Mouse (Mus musculus) neural tube, embryonic 13.5 days (tissue): ENCODE measurements around the gene Fzd1. TPM values are rescaled to one million over a fixed set of nuclear protein-coding genes. Genes with fewer than 3 reads are reported as not detected.

Experiments used
- ATAC-seq: fragments of 200-750 bp; cut with Nextera tagmentation; 2 replicates; pipeline ENCODE4 v1.8.0; 2017; ENCODE audit warnings: low read depth, mild to moderate bottlenecking, moderate TSS enrichment, moderate library complexity
- H3K27ac ChIP-seq: fragments of 300-500 bp; sonication (generic); replicated peaks from 2 replicates; pipeline ENCODE4 v1.5.1; 2015; ENCODE audit warnings: moderate library complexity, mild to moderate bottlenecking, inconsistent platforms
- H3K27me3 ChIP-seq: fragments of 300-500 bp; sonication (generic); 2 replicates; pipeline ENCODE4 v1.6.1; 2015; ENCODE audit warnings: mild to moderate bottlenecking, inconsistent platforms
- H3K36me3 ChIP-seq: fragments of 300-500 bp; sonication (generic); 2 replicates; pipeline ENCODE4 v1.6.1; 2015; ENCODE audit warnings: mild to moderate bottlenecking, inconsistent platforms
- H3K4me1 ChIP-seq: fragments of 300-500 bp; sonication (generic); replicated peaks from 2 replicates; pipeline ENCODE4 v1.6.1; 2015; ENCODE audit warnings: inconsistent platforms
- H3K4me2 ChIP-seq: fragments of 300-500 bp; sonication (generic); 2 replicates; pipeline ENCODE4 v1.6.1; 2015; ENCODE audit warnings: inconsistent platforms, mild to moderate bottlenecking, moderate library complexity
- H3K4me3 ChIP-seq: fragments of 300-500 bp; sonication (generic); 2 replicates; pipeline ENCODE4 v1.5.1; 2015; ENCODE audit warnings: mild to moderate bottlenecking, inconsistent platforms
- H3K9ac ChIP-seq: fragments of 300-500 bp; sonication (generic); 2 replicates; pipeline ENCODE4 v1.6.1; 2015; ENCODE audit warnings: moderate library complexity, mild to moderate bottlenecking, inconsistent platforms
- H3K9me3 ChIP-seq: fragments of 300-500 bp; sonication (generic); 2 replicates; pipeline ENCODE4 v1.6.1; 2016; ENCODE audit warnings: inconsistent platforms
- WGBS: fragments of 180-500 bp; shearing (Covaris S2); methylation state at CpG from one replicate; pipeline ENCODE4 v1.1.7; 2015; 5-methylcytosine and 5-hydroxymethylcytosine counted together
- microRNA-seq: library from miRNA; unstranded; fragments of <30 nt; microRNA quantifications from one replicate; pipeline ENCODE4, GENCODE M21; 2016
- polyA plus RNA-seq: library from polyadenylated mRNA; unstranded; fragments of >200 nt; fragmentation: Nextera tagmentation; extraction: Ambion mirVana; gene quantifications from 2 replicates; pipeline ENCODE4 v1.2.1, GENCODE M21; 2015

The Fzd1 gene
- polyA plus RNA-seq, 1 experiment from 2014 or later, result 9.8 TPM

- Histone ChIP-seq H3K36me3 (no peaks in the 10 kb centered on the region), H3K27ac (no peak overlapping the region), H3K9ac (no peak overlapping the region), H3K27me3 (peaks cover 10% of the 10 kb centered on the region), H3K4me1 (peaks cover 25% of the 10 kb centered on the region), H3K9me3 (no peaks in the 10 kb centered on the region), H3K4me3 (no peak overlapping the region), H3K4me2 (no peak overlapping the region)
- WGBS, result 53% methylated on average over 6 of the region's 6 CpGs
- no peak for ATAC-seq
Observed at GRCm38 (mm10) chr5:4737013-4737412, 20.8 kb downstream of the Fzd1 start.

DNA sequence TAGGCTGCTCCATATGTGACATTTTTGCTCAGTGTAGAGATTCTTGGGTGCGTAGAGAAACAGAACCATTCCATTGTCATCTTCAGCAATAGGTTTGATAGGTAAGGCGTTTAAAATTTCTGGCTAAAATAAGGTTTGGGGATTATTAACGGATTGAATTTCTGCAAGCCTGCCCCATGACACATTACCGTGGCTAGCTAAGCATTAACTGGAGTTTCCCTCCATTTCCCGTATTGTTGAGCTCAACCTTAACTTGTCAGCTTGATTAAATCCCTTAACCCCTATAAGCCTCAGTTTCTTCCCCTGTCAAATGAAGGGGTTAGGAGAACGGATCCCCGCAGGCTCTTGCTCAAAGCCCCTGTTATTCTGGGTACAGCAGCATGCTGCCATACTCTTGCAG, 22.4 kb downstream of the Fzd1 start:
- Histone ChIP-seq H3K27ac (no peak overlapping the region), H3K36me3 (no peaks in the 10 kb centered on the region), H3K9ac (no peak overlapping the region), H3K4me1 (peaks cover 30% of the 10 kb centered on the region), H3K9me3 (no peaks in the 10 kb centered on the region), H3K4me2 (no peak overlapping the region), H3K27me3 (peaks cover 10% of the 10 kb centered on the region), H3K4me3 (no peak overlapping the region)
- no peak for ATAC-seq
- WGBS, result 89% methylated on average over 7 of the region's 7 CpGs

- Histone ChIP-seq H3K27ac (no peak overlapping the region), H3K9me3 (no peaks in the 10 kb centered on the region), H3K9ac (no peak overlapping the region), H3K4me2 (no peak overlapping the region), H3K27me3 (peaks cover 10% of the 10 kb centered on the region), H3K4me1 (peaks cover 30% of the 10 kb centered on the region), H3K4me3 (no peak overlapping the region), H3K36me3 (no peaks in the 10 kb centered on the region)
- 51% methylated on average over 4 of the region's 4 CpGs for WGBS
- ATAC-seq, result no peak
Observed at GRCm38 (mm10) chr5:4733239-4733638, 24.6 kb downstream of the Fzd1 start.

DNA sequence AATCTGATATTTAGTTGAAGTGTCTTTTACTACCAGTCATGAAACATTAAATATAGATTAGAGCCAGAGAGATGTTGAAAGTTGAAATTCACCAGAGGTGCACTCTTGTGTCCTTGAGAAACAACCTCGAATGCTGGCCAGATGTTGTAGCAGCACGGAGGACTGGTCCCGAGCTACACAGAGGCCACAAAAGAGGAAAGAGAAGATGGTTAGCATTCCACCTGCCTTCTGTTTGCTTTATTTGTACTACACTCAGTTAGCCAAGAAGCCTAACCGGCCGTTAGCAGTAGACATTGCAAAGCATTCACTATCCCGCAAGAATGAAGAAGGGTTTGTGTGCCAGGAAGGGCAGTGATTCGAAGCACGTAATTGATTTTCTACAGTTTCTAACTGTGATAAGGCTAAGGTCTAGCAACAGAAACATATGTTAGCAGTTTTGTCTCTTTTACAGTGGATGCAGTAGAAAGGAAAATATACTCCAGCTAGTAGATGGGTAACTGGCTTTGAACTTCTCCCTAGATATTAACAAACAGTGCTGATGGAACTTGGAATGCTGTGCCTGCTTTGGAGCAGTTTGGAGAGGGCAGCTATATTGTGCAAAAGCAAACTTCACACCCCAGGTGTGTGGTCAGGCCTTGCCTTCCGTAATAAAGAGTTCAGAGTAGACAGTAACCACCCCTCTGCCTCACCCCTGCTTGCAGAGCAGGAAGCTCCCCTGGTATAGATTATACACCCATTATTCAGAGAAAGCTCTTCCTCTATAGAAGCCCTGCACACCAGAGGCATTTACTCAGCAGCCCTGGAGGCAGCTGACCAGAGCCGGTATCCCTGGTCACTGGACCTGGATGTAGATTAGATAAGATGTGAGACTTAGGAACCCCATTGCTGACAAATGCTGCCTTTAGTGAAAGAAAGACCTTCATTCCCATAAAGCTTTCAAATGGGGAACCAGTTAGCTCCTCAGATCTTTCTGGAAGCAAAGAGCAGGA, 25.3 kb downstream of the Fzd1 start:
- H3K4me3 ChIP-seq, result no peak overlapping the region
- H3K27ac ChIP-seq, result no peak overlapping the region
- peaks cover 10% of the 10 kb centered on the region for H3K27me3 ChIP-seq
- no peaks in the 10 kb centered on the region for H3K36me3 ChIP-seq
- peak; percentile 75 for ATAC-seq
- H3K9ac ChIP-seq, result no peak overlapping the region
- no peaks in the 10 kb centered on the region for H3K9me3 ChIP-seq
- H3K4me2 ChIP-seq, result no peak overlapping the region
- H3K4me1 ChIP-seq, result peaks cover 30% of the 10 kb centered on the region
- WGBS, result 29% methylated on average over 10 of the region's 10 CpGs

GRCm38 (mm10) chr5:4731743-4732215, 26.1 kb downstream of the Fzd1 start:
- ATAC-seq, result peak; percentile 91
- Histone ChIP-seq H3K4me3 (no peak overlapping the region), H3K27me3 (peaks cover 10% of the 10 kb centered on the region), H3K9me3 (no peaks in the 10 kb centered on the region), H3K4me2 (no peak overlapping the region), H3K36me3 (no peaks in the 10 kb centered on the region), H3K4me1 (peaks cover 30% of the 10 kb centered on the region), H3K27ac (no peak overlapping the region), H3K9ac (no peak overlapping the region)
- 23% methylated on average over 5 of the region's 5 CpGs for WGBS

DNA sequence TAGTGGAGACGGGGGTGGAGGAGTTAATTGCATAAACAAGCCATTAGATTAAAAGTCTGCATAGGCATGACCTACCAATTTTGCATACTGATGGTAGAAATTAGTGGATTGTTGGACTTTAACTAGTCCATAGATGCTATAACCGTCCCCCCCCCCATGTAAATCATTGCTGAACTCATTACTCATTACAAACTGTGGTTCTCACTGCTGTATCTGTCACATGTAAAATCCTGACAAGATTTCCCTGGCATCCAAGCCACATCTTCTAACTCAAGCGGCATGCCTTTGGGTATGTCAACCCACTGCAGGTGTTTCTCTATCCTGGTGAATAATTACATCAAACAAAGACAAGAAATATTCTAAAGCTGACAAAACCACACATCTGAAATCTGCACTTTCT, 26.8 kb downstream of the Fzd1 start:
- no peak for ATAC-seq
- Histone ChIP-seq H3K27ac (no peak overlapping the region), H3K9ac (no peak overlapping the region), H3K4me3 (no peak overlapping the region), H3K27me3 (peaks cover 10% of the 10 kb centered on the region), H3K4me1 (peaks cover 30% of the 10 kb centered on the region), H3K9me3 (no peaks in the 10 kb centered on the region), H3K36me3 (no peaks in the 10 kb centered on the region), H3K4me2 (no peak overlapping the region)
- 83% methylated on average over 3 of the region's 3 CpGs for WGBS

Small RNA genes lying within 50 kb of the gene (microRNA-seq; reads per million reads assigned to microRNA genes)
- gene Gm44483, result not detected
